Mouse (Mus musculus) cerebellum, postnatal 10 days (tissue): Measurements from ENCODE around the gene Il21.

ENCODE experiments used
- DNase-seq, 2 experiments: peaks; one replicate each; pipeline ENCODE4 v3.0.0; 2021; ENCODE audit warnings: mixed read lengths in 2 of 2

Il21 gene

GRCm38 (mm10) chr3:37232586-37233222 lies at the start of gene Il21:
Il21 (minus strand) TSS chr3:37232636.
- DNase-seq, result no peak

- DNase-seq, result no peak
Measured at GRCm38 (mm10) chr3:37280871-37281270, 48.4 kb upstream of the Il21 start.

- DNase-seq, result no peak
Measured at GRCm38 (mm10) chr3:37280221-37280620, 47.8 kb upstream of the Il21 start.

GRCm38 (mm10) chr3:37274661-37275060 lies 42.2 kb upstream of the Il21 start:
- no peak for DNase-seq

- no peak for DNase-seq
Measured at GRCm38 (mm10) chr3:37273092-37273491, 40.7 kb upstream of the Il21 start.

- peak; percentile 70 to 76 for DNase-seq
Measured at GRCm38 (mm10) chr3:37271209-37271608, 38.8 kb upstream of the Il21 start.

- DNase-seq, result no peak
Measured at GRCm38 (mm10) chr3:37269926-37270325, 37.5 kb upstream of the Il21 start.

GRCm38 (mm10) chr3:37268338-37268737 lies 35.9 kb upstream of the Il21 start:
- no peak for DNase-seq

- no peak for DNase-seq
Measured at GRCm38 (mm10) chr3:37259331-37259999, 27.0 kb upstream of the Il21 start.

- DNase-seq, result no peak
Measured at GRCm38 (mm10) chr3:37257776-37258175, 25.3 kb upstream of the Il21 start.

GRCm38 (mm10) chr3:37250967-37251366 lies 18.5 kb upstream of the Il21 start:
- no peak for DNase-seq

GRCm38 (mm10) chr3:37235025-37235424 lies 2.6 kb upstream of the Il21 start:
- no peak for DNase-seq

- no peak for DNase-seq
Measured at GRCm38 (mm10) chr3:37231153-37231552, 1.3 kb downstream of the Il21 start.

- DNase-seq, result no peak
Measured at GRCm38 (mm10) chr3:37229082-37229829, 3.2 kb downstream of the Il21 start.

- no peak for DNase-seq
Measured at GRCm38 (mm10) chr3:37225124-37225523, 7.3 kb downstream of the Il21 start.

- peak; percentile 57 for DNase-seq
Measured at GRCm38 (mm10) chr3:37219071-37219470, 13.4 kb downstream of the Il21 start.

- no peak for DNase-seq
Measured at GRCm38 (mm10) chr3:37205226-37205800, 27.1 kb downstream of the Il21 start.

GRCm38 (mm10) chr3:37204556-37204955 lies 27.9 kb downstream of the Il21 start:
- peak; percentile 51 to 53 for DNase-seq

GRCm38 (mm10) chr3:37203984-37204428 lies 28.4 kb downstream of the Il21 start:
- DNase-seq, result peak; percentile 92 to 96

GRCm38 (mm10) chr3:37202856-37203255 lies 29.6 kb downstream of the Il21 start:
- no peak for DNase-seq

GRCm38 (mm10) chr3:37201122-37201916 lies 31.1 kb downstream of the Il21 start:
- DNase-seq, result peak; percentile 31 to 37

GRCm38 (mm10) chr3:37198302-37198701 lies 34.1 kb downstream of the Il21 start:
- no peak for DNase-seq

GRCm38 (mm10) chr3:37191953-37192352 lies 40.5 kb downstream of the Il21 start:
- DNase-seq, result no peak
